Mouse (Mus musculus) heart, adult 9 months (tissue): ENCODE results near the gene Coq2.

ENCODE experiments used
- DNase-seq, 2 experiments: peaks; one replicate each; pipeline ENCODE4 v3.0.0; 2022; ENCODE audit warnings: low spot score in 2 of 2

Gene Coq2

DNA sequence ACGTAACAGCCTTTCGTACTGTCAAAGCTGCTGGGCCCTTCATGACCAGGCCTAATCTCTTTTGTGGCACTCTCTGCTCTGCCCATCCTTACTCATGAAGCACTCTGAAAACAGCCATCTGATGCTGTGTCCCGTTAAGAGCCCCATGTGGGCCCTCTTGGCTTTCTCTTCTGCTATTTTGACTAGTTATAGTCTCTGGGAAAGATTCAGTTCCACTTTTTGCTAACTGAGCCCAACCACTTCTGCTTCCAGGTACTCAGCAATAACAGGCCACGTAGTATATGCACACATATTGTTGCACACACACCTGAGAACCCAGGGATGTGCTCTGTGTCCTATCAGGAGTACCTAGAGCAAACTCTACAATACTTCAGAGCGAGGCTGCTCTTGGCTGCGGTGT lies 11.9 kb downstream of the Coq2 start:
- peak; percentile 10 to 40 for DNase-seq

DNA sequence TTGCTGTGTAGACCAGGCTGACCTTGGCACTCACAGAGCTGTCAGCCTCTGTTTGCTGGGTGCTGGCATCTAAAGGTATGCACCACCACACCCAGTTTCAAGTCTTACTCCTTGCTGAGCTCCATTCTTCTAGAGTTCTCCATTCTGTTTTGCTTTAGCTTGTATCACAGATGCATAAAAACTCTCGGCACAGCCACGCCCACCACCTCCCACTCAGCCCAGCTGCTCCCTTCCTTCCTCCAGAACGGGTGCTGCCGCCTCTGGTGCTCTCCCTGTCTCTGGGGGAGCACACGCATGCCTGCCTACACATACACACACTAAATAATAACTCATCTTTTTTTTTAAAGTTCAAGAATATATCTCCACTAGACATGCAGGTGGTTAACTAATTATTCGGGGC lies 16.5 kb downstream of the Coq2 start:
- DNase-seq, result no peak

DNA sequence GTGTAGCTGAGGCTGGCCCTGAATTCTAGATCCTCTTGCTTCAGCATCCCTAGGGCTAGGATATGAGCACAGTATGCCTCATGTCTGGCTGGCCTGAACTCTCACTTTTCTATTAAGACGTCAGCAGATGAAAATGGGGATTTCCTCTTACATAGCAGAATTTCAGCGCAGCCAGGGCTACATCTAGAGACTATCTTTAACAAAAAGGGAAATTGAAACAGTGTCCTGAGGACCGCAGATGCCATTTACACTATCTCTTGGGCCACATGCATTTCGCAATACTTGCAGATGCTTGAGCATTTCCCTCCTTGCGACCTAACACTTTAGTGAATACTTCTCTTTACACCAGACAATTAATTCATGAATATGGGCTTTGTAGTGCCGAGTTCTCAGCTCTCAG lies 18.6 kb downstream of the Coq2 start:
- DNase-seq, result peak; percentile 24 to 48

DNA sequence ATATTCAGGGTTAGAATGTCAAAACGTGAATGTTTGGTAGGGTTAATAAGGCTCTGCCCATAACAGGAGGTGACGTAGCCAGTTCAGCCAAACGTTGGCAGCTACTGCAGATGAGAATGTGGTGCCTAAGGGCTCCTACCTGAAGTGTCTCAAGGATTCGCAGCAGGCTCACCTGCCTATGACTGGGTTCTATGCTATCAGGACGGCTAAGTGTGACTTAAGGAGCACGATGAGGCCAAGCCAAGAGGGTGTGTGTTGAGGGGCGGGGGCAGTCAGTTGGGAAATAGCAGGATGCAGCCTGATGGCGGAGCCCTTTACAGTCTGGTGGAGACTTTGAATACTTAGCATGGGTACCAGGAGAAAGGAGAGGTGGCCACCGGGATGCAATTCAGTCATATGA lies 22.6 kb downstream of the Coq2 start:
- DNase-seq, result no peak

- no peak for DNase-seq
Measured at GRCm38 (mm10) chr5:100651486-100651885, 23.5 kb downstream of the Coq2 start.

DNA sequence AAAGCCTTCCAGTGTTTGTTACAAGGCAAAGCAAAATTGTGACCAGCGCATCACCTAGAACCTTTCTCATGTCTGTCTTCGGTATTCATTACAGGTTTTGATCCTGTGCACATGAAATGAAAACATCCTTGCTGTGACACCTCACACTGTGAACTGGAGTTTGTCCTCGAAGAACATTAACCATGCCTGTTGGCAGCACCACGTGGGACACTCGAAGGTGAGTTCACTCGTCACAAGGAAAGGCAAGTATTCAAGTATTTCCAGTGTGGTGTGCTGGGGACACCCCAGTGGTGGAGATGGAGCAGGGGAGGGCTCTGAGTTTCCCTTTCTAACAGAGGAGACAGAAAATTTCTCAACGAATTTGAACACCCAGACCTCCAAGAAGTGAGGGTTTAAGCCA lies 24.0 kb downstream of the Coq2 start:
- no peak for DNase-seq

GRCm38 (mm10) chr5:100648546-100648945 lies 26.4 kb downstream of the Coq2 start:
- no peak for DNase-seq

- no peak for DNase-seq
Measured at GRCm38 (mm10) chr5:100648046-100648445, 26.9 kb downstream of the Coq2 start.

DNA sequence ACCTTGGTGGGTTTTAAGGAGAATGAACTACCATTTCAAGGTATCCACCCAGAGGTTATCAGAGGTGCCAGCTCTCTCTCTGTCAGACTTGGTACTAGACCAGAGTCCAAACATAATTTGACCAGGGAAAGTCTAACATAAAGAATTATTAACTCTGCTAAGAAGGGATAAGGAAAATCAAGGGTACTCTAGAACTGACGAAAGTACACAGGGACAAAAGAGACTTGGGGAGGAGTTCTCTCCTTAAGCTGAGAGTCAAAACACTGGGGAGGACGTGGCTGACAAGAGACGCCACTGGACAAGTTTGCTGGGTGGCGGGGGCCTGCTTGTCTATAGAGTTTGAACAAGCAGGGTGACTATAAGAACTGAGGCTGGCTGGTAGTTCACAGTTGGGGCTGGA lies 28.4 kb downstream of the Coq2 start:
- no peak for DNase-seq

- DNase-seq, result peak in 1 of 2 experiments; percentile 44
Measured at GRCm38 (mm10) chr5:100643991-100644535, 30.9 kb downstream of the Coq2 start.

- DNase-seq, result peak in 1 of 2 experiments; percentile 22
Measured at GRCm38 (mm10) chr5:100643253-100643990, 31.5 kb downstream of the Coq2 start.

DNA sequence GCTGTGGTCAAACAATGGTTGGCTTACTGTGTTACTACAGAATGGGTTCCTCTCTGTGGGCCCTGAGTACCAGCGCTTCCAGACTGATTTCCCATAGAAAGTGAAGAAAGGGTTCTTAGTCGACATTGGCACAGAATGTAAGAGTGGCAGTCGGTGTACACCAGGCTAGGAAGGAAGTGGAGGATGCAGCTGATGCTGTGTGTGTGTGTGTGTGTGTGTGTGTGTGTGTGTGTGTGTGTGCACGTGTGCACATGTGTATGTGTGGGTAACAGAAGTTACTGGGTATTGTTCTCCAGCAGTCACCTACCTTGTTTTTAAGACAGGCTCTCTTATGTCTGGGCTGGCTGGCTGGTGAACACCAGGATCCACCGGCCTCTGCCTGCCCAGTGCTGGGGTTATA lies 32.6 kb downstream of the Coq2 start:
- no peak for DNase-seq

DNA sequence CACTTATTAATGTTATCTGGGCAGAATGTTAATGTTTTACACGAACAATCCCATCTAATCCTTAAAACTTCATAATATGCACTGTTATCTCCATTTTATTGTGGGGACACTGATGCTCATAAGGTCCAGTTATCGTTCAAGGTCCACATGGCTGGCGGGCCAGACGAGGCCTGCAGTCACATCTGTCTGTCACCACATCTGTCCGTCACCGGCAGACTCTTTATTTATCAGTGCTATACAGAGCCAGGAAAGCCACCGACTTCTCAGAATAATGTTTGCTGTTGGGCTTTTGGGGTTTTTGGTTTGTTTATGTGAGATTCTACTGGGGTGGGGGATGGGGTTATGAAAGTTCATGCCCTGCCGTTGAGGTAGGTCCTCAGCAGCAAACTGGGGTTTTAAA lies 36.5 kb downstream of the Coq2 start:
- no peak for DNase-seq

- DNase-seq, result peak; percentile 47 to 64
Measured at GRCm38 (mm10) chr5:100636794-100637544, 38.0 kb downstream of the Coq2 start.

DNA sequence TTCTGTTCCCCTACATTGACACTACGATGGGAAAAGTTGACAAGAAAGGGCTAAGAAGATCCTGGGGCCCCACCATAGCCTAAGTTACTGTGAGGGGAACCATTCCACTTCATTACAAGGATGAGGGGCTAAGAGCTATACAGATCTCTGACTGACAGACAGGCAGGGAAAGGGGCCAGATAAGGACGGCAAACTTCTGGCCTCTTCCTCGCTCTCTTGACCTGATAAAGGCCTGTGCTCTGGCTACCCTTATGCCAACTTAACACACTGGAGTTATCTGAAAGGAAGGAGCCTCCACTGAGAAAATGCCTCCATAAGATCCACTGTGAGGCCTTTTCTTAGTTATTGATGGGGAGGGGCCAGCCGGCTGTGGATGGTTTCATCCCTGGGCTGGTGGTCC lies 39.0 kb downstream of the Coq2 start:
- no peak for DNase-seq

DNA sequence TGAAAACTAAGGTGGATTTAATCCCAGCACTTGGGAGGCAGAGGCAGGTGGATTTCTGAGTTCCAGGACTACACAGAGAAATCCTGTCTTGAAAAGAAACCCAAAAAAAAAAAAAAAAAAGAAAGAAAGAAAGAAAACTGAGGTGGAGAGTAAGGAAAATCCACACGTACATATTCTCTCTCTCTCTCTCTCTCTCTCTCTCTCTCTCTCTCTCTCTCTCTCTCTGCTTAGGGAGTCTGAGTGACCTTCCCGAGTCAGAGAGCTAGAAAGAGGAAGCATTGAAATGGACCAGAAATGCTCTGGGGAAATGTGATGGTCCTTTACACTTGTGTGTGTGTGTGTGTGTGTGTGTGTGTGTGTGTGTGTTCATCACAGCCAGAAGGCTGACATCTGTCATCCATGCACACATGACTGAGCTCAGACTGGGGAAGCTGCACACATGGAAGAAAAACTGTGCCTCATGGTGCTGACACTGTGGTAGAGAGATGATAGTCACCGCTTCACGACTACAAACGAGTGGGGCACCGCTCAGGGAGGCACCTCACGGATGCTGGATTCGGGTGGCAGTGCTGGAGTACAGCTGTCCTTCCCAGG lies 40.0 kb downstream of the Coq2 start:
- DNase-seq, result no peak

DNA sequence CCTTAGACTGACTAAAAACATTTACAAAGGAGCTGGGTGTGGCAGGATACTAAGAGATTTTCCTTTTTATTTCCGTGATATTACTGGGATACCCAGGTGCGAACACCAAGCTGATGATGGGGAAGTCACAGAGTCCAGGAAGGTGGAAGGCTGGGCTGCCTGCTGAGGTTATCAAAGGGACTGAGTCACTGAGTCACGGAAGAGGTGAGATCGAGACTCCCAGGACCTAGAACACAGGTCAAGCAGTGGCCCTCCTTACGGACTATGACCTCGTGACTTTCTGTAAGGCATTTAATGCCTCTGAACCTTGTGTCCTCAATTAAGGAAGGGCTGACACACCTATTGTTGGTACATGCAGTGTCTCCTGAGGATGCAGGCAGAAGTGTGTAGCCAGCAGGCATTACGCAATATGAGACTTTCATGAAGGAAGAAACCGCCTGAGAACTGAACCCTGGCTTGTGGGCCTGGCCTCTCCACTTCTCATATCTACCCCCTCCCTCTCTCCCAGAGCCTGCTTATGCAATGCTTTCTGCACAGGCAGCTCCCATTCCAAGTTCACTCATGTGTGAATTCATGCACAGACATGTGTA lies 42.3 kb downstream of the Coq2 start:
- peak; percentile 68 to 69 for DNase-seq

- DNase-seq, result no peak
Measured at GRCm38 (mm10) chr5:100628807-100629206, 46.1 kb downstream of the Coq2 start.

GRCm38 (mm10) chr5:100626526-100626925 lies 48.4 kb downstream of the Coq2 start:
- DNase-seq, result peak in 1 of 2 experiments; percentile 25

DNA sequence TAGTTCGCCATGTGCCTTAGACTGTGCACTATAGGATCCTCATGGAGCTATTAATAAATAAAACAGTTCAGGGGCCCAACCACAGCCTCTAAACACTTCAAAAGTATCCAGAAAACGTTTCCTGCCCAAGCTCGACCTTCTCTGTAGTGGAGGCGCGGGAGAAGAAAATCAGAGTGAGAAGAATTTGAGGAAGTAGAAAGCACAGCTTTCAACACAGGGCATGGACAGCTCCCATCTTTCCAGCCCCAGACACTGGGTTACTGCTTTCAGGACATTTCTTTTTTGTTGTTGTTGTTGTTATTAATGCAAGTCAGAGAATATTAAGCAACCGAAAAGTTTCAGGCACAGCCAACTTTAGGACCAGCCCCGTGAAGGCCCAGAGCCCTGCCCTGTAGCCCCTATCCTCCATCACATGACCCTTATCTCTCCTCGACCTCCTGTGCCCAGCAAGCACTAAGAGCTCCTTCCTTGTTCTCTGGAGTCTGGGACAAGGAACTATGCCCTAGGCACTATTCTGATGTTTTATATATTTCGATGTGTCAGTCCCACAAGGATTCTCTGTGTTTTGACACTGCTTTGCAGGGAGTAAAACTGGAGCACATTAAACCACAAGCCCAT lies 50.1 kb downstream of the Coq2 start:
- no peak for DNase-seq

GRCm38 (mm10) chr5:100622509-100623163 lies 52.3 kb downstream of the Coq2 start:
- no peak for DNase-seq
